Mouse (Mus musculus) kidney, postnatal 36 days (tissue): Measurements from ENCODE around the gene Tmc8.

Experiments
- DNase-seq, 2 experiments: peaks; one replicate each; pipeline ENCODE4 v3.0.0; 2021 to 2022; ENCODE audit warnings: mixed read lengths in 2 of 2

Tmc8 gene

DNA sequence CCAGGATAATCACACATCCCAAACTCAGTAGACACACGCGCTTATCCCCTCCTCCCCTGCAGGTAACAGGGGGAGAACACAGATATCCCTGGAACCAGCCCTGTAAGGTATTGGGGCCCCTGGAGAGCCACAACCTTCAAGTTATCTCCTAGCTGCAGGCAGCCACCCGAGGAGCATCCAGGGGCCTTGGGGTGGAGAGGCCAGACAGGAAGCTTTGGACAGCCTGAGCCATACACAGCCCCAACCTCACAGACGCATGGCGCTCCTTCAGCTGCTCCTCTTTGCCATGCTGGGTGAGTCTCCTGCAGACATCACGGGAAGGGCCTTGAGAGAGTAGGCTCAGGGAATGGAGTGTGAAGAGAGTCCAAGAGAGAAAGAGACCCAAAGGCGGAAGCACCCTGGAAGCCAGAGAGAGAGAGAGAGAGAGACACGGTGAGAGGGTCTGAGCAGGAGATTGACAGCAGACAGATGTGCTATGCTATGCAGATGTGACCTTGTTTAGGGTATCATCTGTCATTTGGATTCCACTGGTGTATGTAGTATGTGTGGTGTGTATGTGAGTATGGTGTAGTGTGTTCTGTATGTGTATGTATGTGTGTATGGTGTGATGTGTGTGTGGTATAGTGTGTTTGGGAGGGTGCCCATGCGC, 15.8 kb downstream of the Tmc8 start, which contains the start of gene 6030468B19Rik:
6030468B19Rik (plus strand) TSS at position 150 of the 649 bp plus-strand sequence.
- DNase-seq: no peak

DNA sequence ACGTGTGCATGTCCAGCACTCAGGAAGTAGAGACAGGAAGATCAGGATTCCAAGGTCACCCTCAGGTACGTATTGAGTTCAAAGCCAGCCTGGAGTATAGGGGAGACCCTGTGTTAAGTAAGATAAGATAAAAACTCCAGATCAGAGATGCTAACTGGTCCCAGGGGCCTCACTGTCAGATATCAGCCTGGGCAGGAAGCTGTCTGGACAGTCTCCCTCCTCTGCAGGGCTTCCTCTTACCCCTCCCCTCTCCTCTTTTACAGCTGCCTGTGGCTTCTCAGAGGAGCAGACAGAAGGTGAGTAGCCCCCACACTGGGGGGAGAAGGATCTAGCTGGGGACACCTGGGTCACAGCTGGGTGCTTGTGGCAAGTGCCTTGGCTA, 16.3 kb downstream of the Tmc8 start:
- DNase-seq: no peak

DNA sequence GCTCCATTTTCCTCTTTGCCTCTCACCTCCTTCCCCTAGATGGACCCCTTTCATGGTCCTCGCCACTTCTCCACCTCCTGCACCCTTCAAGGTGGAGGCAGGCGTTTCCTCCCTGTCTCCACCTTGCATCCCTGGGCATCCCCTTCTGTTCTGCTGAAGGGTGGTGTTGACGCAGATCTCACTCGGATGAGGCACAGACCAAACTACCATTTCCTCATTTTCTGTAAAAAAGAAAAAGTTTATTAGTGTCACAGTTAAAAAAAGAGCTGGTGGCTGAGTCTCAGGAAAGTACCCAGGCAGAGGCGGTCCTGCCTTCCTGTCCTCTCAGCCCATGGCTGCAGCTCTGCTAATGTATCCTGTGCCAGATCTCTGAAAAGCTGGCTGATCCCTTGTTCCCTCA, 17.3 kb downstream of the Tmc8 start:
- DNase-seq: peak in 1 of 2 experiments; percentile 41

DNA sequence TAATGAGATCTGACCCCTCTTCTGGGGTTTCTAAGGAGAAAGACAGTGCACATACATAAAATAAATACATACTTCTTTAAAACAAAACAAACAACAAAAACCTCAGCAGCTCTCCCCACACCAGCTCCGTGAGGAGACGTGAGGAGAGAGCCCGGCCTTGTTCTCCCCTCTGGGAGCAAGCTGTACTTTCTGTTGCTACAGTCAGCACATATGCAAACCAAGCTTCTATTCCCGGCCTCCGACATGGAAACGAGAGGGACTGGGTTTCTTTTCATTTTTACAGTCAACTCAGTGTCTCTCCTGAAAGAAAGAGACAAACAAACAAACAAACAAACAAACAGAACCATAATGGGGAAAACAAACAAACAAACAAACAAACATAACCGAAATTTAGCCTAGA, 18.2 kb downstream of the Tmc8 start:
- no peak for DNase-seq

DNA sequence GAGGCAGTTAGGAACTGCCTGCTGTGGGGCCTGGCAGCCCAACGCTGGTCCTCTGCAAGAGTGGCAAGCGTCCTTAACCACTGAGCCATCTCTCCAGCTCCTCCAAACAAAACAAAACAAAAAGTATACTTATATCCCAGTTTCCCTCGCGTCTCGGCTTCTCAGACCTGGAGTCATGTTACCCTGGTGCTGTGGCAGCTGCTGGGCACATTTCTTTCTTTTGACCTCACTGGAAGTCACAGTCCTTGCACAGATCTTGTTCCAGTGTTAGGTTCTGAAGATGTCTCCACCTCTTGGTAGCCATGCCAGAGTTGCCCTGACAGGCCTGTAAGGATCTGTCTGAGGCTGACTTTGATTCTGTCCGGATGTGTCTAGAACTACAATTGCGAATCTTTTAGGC, 19.8 kb downstream of the Tmc8 start:
- no peak for DNase-seq

DNA sequence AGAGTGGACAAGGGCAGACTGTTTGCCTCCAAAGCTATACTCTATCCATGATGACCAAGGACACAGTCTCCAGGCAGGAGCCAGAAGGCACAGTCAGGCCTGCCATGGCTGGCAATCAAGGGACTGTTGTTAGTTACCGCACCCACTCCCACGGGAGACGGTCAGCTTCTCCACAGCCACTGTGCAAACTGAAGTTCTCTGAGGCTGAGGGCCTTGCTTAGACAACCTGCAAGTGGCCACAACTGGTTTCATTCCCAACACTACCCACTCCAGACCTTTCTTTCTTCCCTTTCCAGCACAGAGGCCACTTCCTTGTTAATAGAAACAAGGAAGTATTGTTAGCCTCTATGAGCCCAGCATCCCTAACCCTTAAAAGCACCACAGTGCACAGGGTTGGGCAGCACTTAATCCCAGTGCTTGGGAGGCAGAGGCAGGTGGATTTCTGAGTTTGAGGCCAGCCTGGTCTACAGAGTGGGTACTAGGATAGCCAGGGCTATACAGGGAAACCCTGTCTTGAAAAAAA, 21.4 kb downstream of the Tmc8 start:
- no peak for DNase-seq

DNA sequence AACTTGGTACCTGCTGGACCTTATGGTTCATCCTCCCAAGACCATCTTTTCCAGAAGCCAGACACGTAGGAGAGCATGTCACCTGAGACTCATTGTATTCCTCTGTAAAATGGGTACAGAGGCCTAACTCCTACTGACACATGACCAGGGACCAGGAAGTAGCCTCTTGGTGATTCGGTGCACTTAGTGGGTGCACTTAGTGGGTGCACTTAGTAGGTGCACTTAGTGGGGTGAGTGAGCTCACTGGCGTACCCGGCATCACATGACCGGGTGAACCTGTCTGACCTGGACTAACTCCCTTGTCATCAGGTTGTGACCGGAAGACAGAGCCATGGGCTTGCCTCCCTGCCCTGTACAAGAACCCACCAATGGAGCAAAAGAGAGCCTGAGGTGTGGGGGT, 24.9 kb downstream of the Tmc8 start:
- DNase-seq: no peak

DNA sequence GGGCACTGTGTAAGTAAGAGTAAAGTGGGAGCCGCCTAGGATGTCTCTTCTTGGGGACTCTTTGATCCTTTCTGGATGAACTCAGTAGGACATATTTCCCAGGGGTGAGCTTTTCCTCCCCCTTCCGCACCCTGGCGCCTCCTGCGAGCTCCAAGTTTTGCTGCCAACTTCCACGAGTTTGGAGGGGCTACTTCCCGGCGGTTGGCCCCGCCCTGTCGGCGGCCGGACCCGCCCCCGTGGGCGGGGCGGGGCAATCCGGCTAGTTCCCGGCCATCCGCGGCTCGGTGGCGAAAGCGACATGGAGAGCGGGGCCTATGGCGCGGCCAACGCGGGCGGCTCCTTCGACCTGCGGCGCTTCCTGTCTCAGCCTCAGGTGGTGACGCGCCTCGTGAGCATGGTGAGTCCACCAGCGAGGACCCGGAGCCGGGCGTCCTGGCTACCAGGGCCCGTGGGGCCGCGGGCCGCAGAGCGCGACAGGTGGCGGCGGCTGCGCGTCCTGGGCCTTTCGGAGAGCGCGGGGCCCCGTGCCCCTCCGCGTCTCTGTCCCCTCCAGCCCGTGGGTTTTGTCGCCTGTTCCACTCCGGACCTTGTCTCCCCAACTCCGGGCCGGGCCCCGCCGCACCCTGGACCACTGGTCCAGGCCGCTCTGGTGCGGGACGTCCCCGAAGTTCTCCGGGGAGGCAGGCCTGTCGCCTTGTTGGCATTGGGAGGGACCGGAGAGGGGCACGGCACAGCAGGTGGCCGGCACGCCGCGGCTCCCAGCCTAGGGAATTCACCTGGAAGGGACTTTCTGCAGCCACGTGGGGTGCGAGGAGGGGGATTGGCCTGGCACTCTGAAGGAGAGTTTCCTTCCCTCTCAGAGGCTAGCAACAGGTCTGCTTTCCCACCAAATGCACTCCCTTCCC, 27.8 kb downstream of the Tmc8 start, which contains the start of the genes Gm20708 and Syngr2:
Gm20708 (plus strand) TSS at position 262 of the 905 bp plus-strand sequence.
Syngr2 (plus strand) TSS at position 262 of the 905 bp plus-strand sequence.
- peak; percentile 80 to 90 for DNase-seq

DNA sequence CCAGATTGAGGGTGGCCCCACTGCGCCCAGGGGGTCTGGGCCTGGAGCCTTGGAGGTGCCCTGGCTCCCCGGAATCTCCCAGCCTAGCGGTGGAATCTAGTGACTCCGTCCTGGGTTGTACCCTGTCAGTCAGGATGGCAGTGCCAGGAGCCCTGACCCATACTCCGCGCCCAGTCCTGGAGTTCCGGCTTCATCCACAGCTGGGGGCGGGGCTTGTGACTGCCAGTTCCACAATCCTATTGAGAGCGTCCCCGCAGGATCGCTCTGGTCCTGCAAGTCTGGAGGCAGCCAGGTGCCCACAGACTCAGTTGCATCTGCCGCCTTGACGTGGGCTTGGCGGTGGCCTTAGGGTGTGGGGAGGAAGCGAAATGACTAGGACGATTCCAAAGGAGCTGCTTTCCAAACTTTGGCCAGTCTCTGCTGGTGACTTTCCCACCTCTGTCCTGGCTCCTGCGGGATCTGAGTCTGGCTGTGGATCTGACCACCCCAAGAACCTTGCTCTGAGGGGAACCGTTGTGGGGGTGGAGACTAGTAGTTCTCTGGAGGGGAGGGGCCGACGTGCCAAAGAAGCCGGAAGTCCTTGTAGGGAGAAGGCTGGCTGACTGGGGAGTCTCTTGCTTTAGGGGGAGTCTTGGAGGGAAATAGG, 28.6 kb downstream of the Tmc8 start:
- peak; percentile 96 to 98 for DNase-seq

DNA sequence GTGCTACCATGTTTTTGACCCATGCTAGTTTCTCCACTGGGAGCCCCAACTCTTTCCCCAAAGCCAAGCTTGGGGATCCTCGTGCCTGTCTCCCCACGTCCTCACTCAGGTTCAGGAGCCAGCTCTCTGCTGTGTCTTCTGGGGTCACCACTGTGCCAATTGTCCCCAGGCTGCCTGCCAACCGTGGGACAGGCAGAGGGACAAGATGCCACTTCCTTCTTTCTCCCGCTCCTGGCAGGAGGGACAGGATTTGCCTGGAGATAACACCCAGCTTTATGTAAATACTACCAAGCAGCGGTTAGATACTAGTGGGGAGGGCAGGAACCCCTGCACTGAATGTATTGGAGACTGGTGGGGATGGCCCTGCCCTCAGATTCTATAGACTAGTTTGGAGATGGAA, 32.0 kb downstream of the Tmc8 start:
- no peak for DNase-seq

DNA sequence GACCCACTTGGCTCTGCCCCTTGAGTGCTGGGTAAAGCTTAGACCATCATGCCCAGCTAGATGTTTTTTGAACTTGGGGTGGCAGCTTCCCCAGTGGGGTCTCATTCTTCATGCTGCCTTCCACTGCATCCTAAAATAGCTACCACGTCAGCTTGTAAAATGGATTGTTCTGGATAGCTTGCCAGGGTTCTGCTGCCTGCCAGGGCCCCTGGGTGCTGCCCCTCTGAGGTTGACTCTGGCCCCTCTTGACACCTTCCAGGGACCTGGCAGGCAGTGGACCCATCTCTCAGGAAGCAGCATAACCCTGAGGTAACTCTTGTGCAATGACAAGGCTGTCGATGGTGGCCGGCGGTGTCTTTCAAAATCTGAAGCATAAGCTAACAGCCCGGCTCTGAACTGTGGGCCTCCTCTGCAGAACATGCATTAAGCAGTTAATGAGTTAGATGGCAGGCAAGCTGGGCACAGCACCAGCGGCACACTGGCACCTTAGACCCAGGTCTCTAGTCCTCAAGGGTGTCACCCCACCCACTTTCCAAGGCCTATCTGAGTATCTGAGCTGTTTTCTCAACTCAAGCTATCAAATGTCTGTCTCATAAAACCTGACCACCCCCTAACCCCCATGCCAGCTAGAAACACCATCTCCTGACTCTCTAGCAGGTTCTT, 33.0 kb downstream of the Tmc8 start:
- DNase-seq: no peak

DNA sequence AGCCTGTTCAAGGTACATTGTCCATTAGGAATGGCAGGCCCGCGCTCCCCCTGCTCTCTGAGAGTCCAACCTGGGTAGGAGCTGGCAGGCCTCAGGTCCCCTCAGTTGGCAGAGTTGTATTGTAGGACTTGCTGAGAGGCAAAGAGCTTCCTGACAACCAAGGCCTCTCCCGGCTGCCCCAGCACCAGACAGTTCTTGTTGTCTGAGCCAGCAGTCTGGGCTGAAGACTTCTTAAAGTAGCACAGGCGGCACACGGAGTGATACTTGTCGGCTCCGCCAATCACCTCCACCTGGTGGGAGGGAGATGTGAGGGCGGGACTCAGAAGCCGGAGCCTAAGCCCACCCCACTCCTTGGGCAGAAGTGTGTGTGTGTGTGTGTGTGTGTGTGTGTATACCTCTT, 34.0 kb downstream of the Tmc8 start:
- DNase-seq: peak in 1 of 2 experiments; percentile 45

DNA sequence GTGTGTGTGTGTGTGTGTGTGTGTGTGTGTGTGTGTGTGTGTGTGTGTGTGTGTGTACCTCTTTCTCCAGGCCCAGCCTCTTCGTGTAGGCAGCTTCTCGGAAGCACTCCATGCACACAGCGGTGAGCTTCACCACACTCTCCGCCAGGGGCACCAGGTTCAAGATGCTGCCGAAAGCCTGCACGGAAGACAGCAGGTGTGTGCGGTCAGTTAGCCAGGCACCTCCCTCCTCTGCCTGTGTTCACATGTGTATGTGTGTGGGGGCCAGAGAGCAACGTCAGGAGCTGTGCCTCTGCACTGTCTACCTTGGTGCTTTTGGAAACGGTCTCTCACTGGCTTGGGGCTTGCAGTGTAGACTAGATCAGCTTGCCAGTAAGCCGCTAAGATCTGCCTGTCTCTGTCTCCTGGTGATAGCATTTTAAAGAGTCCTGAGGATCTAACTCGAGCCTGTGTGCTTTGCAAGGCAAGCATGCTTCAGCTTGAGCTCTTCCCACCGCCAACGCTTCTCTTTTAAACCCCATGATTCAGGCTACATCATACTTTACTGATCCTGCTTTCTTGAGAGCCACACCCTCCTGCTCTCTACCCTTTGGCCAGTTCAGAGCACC, 34.6 kb downstream of the Tmc8 start:
- DNase-seq: no peak

DNA sequence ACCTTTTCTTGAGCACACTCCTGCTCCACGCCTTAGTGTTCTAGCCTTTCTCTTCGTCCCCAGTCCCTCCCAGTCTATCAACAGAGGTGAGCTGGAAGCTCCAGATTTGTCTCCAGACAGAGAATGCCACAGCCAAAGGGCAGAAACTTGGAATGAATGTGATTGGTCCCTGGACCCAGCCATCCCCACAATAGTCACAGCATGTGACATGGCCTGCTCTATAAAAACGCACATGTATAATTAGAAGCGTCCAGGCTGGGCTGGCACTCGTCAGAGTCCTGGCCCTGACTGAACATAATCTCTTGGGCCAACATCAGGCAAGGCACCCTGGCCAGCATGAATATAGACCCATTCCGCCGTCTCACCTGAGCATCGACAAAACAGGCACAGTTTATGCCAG, 37.2 kb downstream of the Tmc8 start:
- DNase-seq: no peak

DNA sequence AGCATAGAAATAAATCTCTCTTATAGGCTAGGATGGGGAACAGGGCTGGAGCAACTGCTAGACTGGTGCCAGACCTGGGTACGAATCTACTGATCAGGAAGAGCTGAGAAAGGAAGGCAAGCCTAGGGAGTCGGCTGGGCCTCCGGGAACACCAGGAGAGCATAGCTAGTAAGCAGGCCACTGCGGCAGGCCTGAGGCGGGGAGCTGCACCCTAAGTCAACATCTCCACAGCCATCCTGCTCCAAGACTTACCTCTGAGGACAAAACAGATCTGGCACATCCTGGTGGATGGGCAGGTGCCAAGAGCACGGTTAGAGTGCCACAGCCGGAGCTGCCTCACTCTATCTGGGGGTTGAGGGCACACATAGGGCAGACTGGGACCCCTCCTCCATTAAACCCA, 38.3 kb downstream of the Tmc8 start:
- no peak for DNase-seq

DNA sequence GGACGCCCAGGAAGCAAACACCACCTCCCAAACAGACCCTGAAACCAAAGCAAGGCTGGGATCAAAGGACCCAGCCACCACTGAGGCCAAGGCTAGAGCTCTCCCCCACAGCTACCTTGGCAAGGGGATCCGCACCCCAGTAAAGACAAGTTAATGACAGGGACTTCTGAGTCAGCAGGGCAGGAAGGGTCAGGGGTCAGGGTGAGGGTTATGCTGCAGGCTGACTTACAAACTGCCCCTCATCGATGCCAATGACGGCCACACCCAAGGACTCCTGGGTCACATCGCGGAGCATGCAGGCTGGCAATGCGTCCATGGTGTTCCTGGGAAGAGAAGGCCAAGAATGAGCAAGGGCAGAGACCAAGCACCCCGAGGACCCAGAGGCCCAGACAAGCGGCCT, 40.0 kb downstream of the Tmc8 start:
- no peak for DNase-seq

DNA sequence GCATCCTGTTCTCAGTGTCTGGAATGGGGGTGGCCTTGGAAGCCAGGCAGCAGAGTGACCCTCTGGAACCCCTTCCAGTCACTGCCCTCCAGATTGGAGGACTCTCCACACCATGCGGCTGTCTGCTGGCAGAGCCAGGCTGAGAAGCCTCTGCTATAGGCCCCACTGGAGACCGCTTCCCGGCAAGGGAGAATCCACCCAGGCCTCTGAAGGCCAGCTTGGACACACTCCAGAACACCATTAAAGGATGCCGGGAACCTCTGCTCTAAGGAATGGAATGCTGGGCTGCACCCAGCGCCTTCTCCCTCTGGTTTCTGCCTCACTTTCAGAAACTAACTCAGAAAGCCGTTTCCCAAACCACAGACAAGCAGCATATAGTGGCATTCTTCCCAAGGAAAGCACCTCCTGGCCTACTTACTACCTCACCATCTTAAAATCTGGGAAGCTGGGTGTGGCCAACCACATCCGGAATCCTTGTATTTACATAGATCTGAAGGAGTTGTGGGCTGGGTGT, 40.9 kb downstream of the Tmc8 start:
- peak in 1 of 2 experiments; percentile 60 for DNase-seq

DNA sequence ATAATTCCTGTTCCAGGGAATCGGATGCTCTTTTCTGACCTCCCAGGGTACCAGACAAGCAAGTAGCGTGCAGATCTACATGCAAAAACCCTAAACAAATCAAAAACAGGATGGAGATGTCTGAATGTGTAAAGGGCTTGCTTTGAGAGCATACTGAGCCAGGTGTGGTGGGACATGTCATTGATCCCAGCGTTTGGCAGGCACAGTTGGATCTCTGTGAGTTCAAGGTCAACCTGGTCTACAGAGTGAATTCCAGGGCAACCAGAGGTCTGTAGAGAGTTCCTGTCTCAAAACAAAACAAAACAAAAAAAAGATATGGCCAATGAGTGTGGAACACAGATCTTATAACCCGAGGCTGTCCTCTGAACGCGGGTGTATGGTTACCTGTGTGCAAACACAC, 41.5 kb downstream of the Tmc8 start:
- no peak for DNase-seq

DNA sequence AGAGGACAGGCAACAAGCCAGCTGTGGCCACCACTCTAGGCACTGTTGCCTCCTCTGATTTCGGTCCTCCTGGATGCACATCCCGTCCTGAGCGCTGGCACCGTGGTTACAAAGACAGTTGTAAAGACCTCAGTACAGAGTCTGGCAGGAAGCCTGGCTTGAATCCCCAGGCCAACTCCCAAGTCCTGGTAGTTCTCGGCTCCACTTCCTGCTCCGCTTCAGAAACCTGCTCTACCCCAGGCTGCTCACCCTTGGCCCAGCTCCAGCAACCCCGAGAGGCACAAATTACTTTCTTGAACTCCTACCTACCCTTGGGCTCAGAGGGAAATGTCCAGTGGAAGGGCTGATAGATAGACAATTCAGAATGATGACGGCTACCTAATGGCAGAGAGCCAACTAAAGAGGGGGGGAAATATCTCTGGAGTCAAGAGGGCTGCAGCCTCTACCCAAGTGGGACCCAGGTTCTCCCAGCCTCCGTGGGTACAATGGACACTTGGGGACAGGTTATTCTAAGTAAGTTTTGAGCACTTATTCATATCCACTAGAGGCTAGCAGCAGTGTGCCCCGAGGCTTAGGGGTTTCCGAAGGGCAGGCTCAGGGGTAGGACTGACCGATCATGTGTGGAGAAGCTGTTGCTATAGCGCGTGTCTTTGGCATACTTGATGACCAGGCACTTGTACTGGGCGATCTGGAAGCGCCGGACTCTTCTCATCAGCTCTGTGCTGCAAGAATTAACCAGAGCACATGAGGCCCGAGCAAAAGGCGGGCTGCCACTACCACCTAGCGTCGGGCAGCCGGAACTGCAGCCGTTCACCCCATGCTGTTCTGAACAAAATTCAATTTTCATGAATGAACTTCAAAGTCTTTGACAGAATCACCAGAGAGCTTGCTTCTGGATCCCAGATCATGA, 42.4 kb downstream of the Tmc8 start:
- peak; percentile 88 to 89 for DNase-seq

DNA sequence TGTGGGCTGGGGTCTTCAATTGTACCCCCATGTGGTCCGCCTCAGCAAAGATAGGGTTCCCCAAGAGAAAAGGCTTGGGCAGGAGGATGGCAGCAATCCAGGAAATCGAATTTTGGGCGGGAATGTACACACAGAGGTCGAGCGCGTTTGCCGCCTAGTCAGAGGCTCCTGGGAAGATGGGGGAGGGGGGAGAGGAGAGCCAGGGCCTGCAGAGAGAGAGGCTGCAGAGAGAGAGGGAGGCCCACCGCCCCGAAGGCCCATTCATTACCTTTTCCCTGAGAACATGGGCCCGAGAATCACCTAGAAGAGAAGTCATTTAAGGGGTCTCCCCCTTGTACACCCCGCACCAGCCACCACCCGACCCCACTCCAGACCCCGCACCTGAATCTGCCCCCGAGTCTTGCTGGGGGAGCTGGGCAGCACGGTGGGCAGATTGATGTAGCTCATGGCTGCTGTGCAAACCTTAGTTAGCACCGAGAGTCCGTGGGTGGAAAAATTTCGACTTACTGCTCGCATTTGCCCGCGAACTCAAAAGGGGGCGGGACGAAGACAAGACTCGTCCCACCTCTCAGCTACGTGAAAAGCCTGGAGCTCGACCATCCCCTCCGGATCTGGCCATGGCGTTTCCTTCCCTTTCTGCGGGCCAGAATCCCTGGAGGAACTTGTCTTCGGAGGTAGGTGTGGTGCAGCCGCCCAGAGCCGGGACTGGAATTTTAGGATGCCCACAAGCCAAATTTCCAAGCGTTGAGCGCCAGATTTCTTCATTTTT, 43.6 kb downstream of the Tmc8 start, which contains the start of the genes Afmid and Tk1:
Afmid (plus strand) TSS at position 592 of the 769 bp plus-strand sequence.
Tk1 (minus strand) TSS at position 760 of the 769 bp plus-strand sequence.
- DNase-seq: peak; percentile 90
